Mouse (Mus musculus) megakaryocyte, embryonic 14.5 days (primary cell): Measurements from ENCODE around the gene Hmx1.

Experiments used
- FLI1 ChIP-seq: IDR thresholded peaks from 2 replicates; pipeline ENCODE4 v1.6.1; 2012; ENCODE audit warnings: low read length, inconsistent platforms, mixed read lengths
- GATA1 ChIP-seq: IDR thresholded peaks from 3 replicates; pipeline ENCODE4 v1.6.1; 2012; ENCODE audit warnings: mixed read lengths, low read length, inconsistent platforms, borderline replicate concordance

GRCm38 (mm10) chr5:35366241-35367032 lies 22.5 kb upstream of the Hmx1 start:
- TF ChIP-seq GATA1 (no peak), FLI1 (no peak)
